Mouse (Mus musculus) neural tube, embryonic 15.5 days (tissue): ENCODE results near the gene Ptrh1. TPM values are rescaled to one million over a fixed set of nuclear protein-coding genes. Genes with fewer than 3 reads are reported as not detected.

Experiments used
- ATAC-seq: fragments of 200-750 bp; cut with Nextera tagmentation; 2 replicates; pipeline ENCODE4 v1.8.0; 2017; ENCODE audit warnings: mild to moderate bottlenecking, moderate TSS enrichment, moderate library complexity; ENCODE audit not compliant: low FRiP score
- H3K27ac ChIP-seq: fragments of 300-500 bp; sonication (generic); replicated peaks from 2 replicates; pipeline ENCODE4 v1.5.1; 2015; ENCODE audit warnings: mild to moderate bottlenecking, inconsistent platforms
- H3K27me3 ChIP-seq: fragments of 300-500 bp; sonication (generic); replicated peaks from 2 replicates; pipeline ENCODE4 v1.6.1; 2015; ENCODE audit warnings: inconsistent platforms
- H3K36me3 ChIP-seq: fragments of 300-500 bp; sonication (generic); 2 replicates; pipeline ENCODE4 v1.6.1; 2015; ENCODE audit warnings: inconsistent platforms
- H3K4me1 ChIP-seq: fragments of 300-500 bp; sonication (generic); 2 replicates; pipeline ENCODE4 v1.6.1; 2015; ENCODE audit warnings: inconsistent platforms
- H3K4me2 ChIP-seq: fragments of 300-500 bp; sonication (generic); 2 replicates; pipeline ENCODE4 v1.6.1; 2015; ENCODE audit warnings: inconsistent platforms, mild to moderate bottlenecking, moderate library complexity
- H3K4me3 ChIP-seq: fragments of 300-500 bp; sonication (generic); replicated peaks from 2 replicates; pipeline ENCODE4 v1.5.1; 2015; ENCODE audit warnings: mild to moderate bottlenecking, inconsistent platforms
- H3K9ac ChIP-seq: fragments of 300-500 bp; sonication (generic); replicated peaks from 2 replicates; pipeline ENCODE4 v1.6.1; 2015; ENCODE audit warnings: mild to moderate bottlenecking, inconsistent platforms
- H3K9me3 ChIP-seq: fragments of 300-500 bp; sonication (generic); replicated peaks from 2 replicates; pipeline ENCODE4 v1.6.1; 2016; ENCODE audit warnings: inconsistent platforms
- WGBS: fragments of 180-500 bp; shearing (Covaris S2); methylation state at CpG from one replicate; pipeline ENCODE4 v1.1.7; 2015; ENCODE audit warnings: mixed read lengths; 5-methylcytosine and 5-hydroxymethylcytosine counted together
- polyA plus RNA-seq: library from polyadenylated mRNA; unstranded; fragments of >200 nt; fragmentation: Nextera tagmentation; extraction: Ambion mirVana; gene quantifications from 2 replicates; pipeline ENCODE4 v1.2.1, GENCODE M21; 2015

Ptrh1 gene
- 6.1 and 7.5 TPM in 2 replicates for polyA plus RNA-seq

DNA sequence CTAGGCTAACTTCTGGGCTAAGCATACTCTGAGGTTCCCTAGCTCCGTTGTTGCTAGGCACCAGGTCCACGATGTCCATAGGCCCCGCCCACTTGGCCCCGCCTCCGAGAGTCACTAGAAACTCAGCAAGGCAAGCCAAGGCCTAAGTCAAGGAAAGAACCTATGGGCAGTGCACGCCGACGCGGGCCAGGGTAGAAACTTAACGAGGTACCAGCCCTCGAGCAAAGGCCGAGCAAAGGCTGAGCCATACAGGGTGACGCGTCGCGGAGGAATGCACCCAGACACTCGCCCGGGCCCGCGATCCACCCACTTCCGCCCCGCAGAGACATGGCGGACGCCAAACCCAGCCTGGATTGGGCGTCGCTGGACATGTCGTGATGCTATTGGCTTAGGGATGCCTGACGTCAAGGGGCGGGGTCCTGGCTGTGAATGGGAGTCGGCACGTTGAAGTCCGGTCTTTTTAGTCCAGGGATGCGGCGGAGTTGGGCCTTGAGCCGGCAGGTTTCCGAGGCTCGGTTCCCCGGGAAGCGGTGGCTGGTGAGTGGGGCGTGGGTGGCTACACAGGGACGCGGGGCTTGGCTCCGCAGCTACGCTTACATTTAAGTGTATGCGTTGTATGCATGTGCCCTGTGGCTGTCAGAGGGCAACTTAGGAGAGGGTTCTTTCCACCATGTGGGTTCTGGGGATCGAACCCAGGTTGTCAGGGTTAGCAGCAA, at the start of gene Ptrh1, which contains the start of gene Ttc16:
TSS of gene Ptrh1 (plus strand) at position 428 of the 716 bp plus-strand sequence.
TSS of gene Ttc16 (minus strand) at position 275 of the 716 bp plus-strand sequence.
- peak within 1 kb of the TSS; percentile 52 for H3K9ac ChIP-seq
- peak within 1 kb of the TSS; percentile 71 for H3K4me3 ChIP-seq
- H3K27ac ChIP-seq, result peak within 1 kb of the TSS; percentile 83
- H3K9me3 ChIP-seq, result no peaks in the 10 kb centered on the region
- H3K4me1 ChIP-seq, result peaks cover 18% of the 10 kb centered on the region
- no peaks in the 10 kb centered on the region for H3K36me3 ChIP-seq
- under 1% methylated on average over 46 of the region's 46 CpGs for WGBS
- H3K27me3 ChIP-seq, result 0 out of 2 replicates have a peak, but pooled peaks cover 4% of the 10 kb centered on the region
- H3K4me2 ChIP-seq, result peak within 1 kb of the TSS; percentile 68
- ATAC-seq, result peak; percentile 98

- peak overlapping the region; percentile 52 for H3K4me2 ChIP-seq
- no peaks in the 10 kb centered on the region for H3K27me3 ChIP-seq
- WGBS, result 1% methylated on average over 16 of the region's 16 CpGs
- no peaks in the 10 kb centered on the region for H3K36me3 ChIP-seq
- peak overlapping the region; percentile 9; the same call in 1 of the 2 replicates for H3K9ac ChIP-seq
- peak overlapping the region; percentile 42 for H3K27ac ChIP-seq
- H3K4me3 ChIP-seq, result peak overlapping the region; percentile 33
- peak; percentile 95 for ATAC-seq
- H3K9me3 ChIP-seq, result no peaks in the 10 kb centered on the region
- H3K4me1 ChIP-seq, result peaks cover 7% of the 10 kb centered on the region; the same call in 1 of the 2 replicates
Measured at GRCm38 (mm10) chr2:32727435-32727834, 48.2 kb upstream of the Ptrh1 start.

- Histone ChIP-seq H3K36me3 (no peaks in the 10 kb centered on the region), H3K4me2 (peak overlapping the region; percentile 52), H3K4me1 (peaks cover 7% of the 10 kb centered on the region; the same call in 1 of the 2 replicates), H3K27me3 (no peaks in the 10 kb centered on the region), H3K9ac (no peak overlapping the region), H3K4me3 (peak overlapping the region; percentile 33), H3K9me3 (no peaks in the 10 kb centered on the region), H3K27ac (peak overlapping the region; percentile 42)
- 59% methylated on average over 7 of the region's 7 CpGs for WGBS
- ATAC-seq, result no peak
Measured at GRCm38 (mm10) chr2:32728463-32728862, 47.1 kb upstream of the Ptrh1 start.

GRCm38 (mm10) chr2:32729547-32729946, 46.0 kb upstream of the Ptrh1 start:
- no peak for ATAC-seq
- Histone ChIP-seq H3K4me3 (no peak overlapping the region), H3K27me3 (no peaks in the 10 kb centered on the region), H3K27ac (no peak overlapping the region), H3K4me1 (peaks cover 7% of the 10 kb centered on the region; the same call in 1 of the 2 replicates), H3K4me2 (peak overlapping the region; percentile 27; the same call in 1 of the 2 replicates), H3K9me3 (no peaks in the 10 kb centered on the region), H3K9ac (no peak overlapping the region), H3K36me3 (no peaks in the 10 kb centered on the region)
- WGBS, result 65% methylated on average over 4 of the region's 4 CpGs

- Histone ChIP-seq H3K4me1 (peaks cover 7% of the 10 kb centered on the region; the same call in 1 of the 2 replicates), H3K9me3 (no peaks in the 10 kb centered on the region), H3K36me3 (no peaks in the 10 kb centered on the region), H3K27me3 (no peaks in the 10 kb centered on the region), H3K4me2 (peak overlapping the region; percentile 19; the same call in 1 of the 2 replicates), H3K4me3 (no peak overlapping the region), H3K27ac (0 out of 2 replicates have a peak overlapping the region, but pooled peaks have one; percentile 39), H3K9ac (no peak overlapping the region)
- 57% methylated on average over 11 of the region's 11 CpGs for WGBS
- no peak for ATAC-seq
Measured at GRCm38 (mm10) chr2:32730854-32731253, 44.7 kb upstream of the Ptrh1 start.

DNA sequence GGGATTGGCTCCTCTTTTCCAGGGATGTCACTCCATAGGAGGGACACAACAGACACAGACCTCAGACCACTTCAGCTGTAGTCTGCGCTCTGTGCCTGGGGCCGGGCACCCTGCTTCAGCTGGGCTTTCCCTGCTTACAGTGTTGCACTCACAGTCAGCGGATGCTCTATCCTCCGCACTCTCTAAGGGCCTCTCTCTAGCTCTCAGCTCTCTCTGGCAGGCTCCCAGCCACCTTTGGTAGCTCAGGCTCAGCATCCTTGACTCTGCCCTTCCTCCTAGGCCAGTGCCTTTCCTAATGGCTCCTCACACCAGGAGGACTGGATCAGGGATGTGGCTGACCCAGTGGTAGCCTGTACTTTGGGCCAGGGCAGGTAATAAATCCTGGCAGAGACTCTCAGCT, 43.7 kb upstream of the Ptrh1 start:
- Histone ChIP-seq H3K4me2 (no peak overlapping the region), H3K9me3 (no peaks in the 10 kb centered on the region), H3K9ac (no peak overlapping the region), H3K36me3 (no peaks in the 10 kb centered on the region), H3K4me1 (peaks cover 6% of the 10 kb centered on the region; the same call in 1 of the 2 replicates), H3K27ac (0 out of 2 replicates have a peak overlapping the region, but pooled peaks have one; percentile 4), H3K27me3 (no peaks in the 10 kb centered on the region), H3K4me3 (no peak overlapping the region)
- WGBS, result 68% methylated on average over 4 of the region's 4 CpGs
- ATAC-seq, result no peak

- Histone ChIP-seq H3K9ac (no peak overlapping the region), H3K4me2 (no peak overlapping the region), H3K27me3 (no peaks in the 10 kb centered on the region), H3K36me3 (no peaks in the 10 kb centered on the region), H3K4me3 (no peak overlapping the region), H3K4me1 (0 out of 2 replicates have a peak, but pooled peaks cover 3% of the 10 kb centered on the region), H3K27ac (no peak overlapping the region), H3K9me3 (no peaks in the 10 kb centered on the region)
- no peak for ATAC-seq
- WGBS, result 78% methylated on average over 6 of the region's 6 CpGs
Measured at GRCm38 (mm10) chr2:32732695-32733094, 42.9 kb upstream of the Ptrh1 start.

- Histone ChIP-seq H3K4me3 (no peak overlapping the region), H3K27me3 (no peaks in the 10 kb centered on the region), H3K9me3 (no peaks in the 10 kb centered on the region), H3K9ac (no peak overlapping the region), H3K27ac (0 out of 2 replicates have a peak overlapping the region, but pooled peaks have one; percentile 3), H3K36me3 (no peaks in the 10 kb centered on the region), H3K4me2 (no peak overlapping the region), H3K4me1 (peaks cover 6% of the 10 kb centered on the region; the same call in 1 of the 2 replicates)
- WGBS, result 51% methylated on average over 4 of the region's 4 CpGs
- ATAC-seq, result no peak
Measured at GRCm38 (mm10) chr2:32734480-32734879, 41.1 kb upstream of the Ptrh1 start.

DNA sequence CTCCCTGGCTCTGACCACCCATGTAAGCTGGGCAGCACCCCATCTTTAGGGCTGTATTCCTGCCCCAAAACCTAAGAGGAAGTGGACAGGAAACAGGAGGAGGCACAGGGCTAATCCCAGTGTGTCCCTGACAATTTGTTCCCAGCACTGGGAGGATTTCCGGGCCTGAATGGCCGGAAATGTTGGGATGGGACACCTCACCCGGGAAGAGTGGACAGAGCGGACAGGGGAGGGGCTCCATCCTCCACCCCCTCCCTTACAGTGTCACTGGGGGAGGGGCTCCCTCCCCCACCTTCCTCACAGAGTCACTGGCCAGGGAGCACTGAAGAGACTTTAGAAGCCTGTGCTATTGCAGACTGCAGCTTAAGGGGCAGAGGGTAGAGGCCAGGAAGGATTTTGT, 40.7 kb upstream of the Ptrh1 start:
- no peak overlapping the region for H3K9ac ChIP-seq
- no peaks in the 10 kb centered on the region for H3K27me3 ChIP-seq
- H3K9me3 ChIP-seq, result no peaks in the 10 kb centered on the region
- WGBS, result 60% methylated on average over 4 of the region's 4 CpGs
- no peaks in the 10 kb centered on the region for H3K36me3 ChIP-seq
- peaks cover 11% of the 10 kb centered on the region; the same call in 1 of the 2 replicates for H3K4me1 ChIP-seq
- H3K4me2 ChIP-seq, result no peak overlapping the region
- H3K27ac ChIP-seq, result no peak overlapping the region
- ATAC-seq, result no peak
- H3K4me3 ChIP-seq, result no peak overlapping the region

DNA sequence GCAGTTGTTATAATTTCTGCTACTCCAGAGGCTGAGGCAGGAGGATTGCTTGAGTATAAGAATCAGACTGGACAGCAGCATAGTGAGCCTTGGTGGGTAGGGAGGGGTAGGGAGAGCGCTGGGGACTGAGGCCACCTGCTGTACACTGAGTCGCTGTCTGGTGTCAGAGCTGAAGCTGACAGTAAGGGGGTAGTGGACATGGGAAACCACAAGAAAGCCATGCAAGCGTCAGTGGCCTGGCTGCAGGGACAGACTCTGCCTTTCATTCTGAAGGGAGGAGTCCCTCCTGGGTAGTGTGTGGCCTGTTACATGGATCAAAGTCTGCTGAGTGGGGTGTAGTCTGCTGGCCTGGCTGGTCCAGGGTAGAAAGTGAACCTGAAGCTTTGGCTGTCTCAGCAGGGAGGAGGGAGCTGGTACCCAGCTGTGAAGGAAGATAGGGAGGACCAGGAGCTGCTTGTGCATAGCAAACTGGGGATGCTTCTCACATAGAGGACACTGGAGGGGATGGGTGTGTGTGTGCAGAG, 39.2 kb upstream of the Ptrh1 start:
- no peak for ATAC-seq
- no peaks in the 10 kb centered on the region for H3K36me3 ChIP-seq
- H3K4me3 ChIP-seq, result no peak overlapping the region
- peaks cover 20% of the 10 kb centered on the region for H3K4me1 ChIP-seq
- no peaks in the 10 kb centered on the region for H3K27me3 ChIP-seq
- WGBS, result 37% methylated on average over 3 of the region's 3 CpGs
- no peak overlapping the region for H3K27ac ChIP-seq
- no peak overlapping the region for H3K9ac ChIP-seq
- H3K9me3 ChIP-seq, result no peaks in the 10 kb centered on the region
- no peak overlapping the region for H3K4me2 ChIP-seq

DNA sequence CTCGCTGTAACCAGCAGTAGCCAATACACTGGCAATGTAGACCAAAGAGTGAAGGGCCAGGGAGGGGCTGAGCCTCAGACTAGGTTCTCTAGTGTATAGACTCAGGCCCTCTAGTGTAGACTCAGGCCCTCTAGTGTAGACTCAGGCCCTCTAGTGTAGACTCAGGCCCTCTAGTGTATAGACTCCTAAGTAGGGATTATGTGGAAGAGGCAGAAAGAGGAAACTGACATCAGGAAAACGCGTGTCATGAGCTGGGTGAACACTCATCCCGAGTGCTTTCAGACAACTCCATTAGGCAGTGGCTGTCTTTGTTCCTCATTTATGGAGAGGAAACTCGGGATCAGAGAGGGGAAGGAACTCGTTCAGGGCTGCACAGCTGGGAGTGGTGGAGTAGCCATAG, 38.6 kb upstream of the Ptrh1 start:
- no peak overlapping the region for H3K9ac ChIP-seq

DNA sequence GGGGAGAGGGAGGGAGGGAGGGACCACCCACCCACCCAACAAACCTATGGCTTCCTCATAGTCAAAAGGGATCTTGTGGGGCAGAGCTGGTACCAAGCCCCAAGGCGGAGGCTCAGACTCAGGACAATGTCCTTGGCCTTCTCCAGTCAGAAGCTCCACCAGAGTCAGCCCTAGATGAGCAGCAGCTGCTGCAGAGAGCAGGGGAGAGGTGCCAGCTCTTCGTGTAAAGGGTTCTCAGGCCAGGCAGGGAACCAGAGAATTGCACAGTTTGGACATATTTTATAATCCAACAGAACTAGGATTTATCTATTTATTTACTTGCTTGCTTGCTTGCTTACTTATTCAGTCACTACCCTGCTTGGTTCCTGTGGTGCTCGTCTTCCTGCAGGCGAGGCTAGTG, 36.3 kb upstream of the Ptrh1 start:
- no peaks in the 10 kb centered on the region for H3K27me3 ChIP-seq
- H3K4me1 ChIP-seq, result peaks cover 48% of the 10 kb centered on the region
- H3K27ac ChIP-seq, result no peak overlapping the region
- no peak overlapping the region for H3K4me3 ChIP-seq
- no peak overlapping the region for H3K4me2 ChIP-seq
- ATAC-seq, result no peak
- H3K9ac ChIP-seq, result 0 out of 2 replicates have a peak overlapping the region, but pooled peaks have one; percentile 3
- WGBS, result 78% methylated on average over 4 of the region's 4 CpGs
- no peaks in the 10 kb centered on the region for H3K36me3 ChIP-seq
- H3K9me3 ChIP-seq, result no peaks in the 10 kb centered on the region

More for the DNA sequence above, 38.6 kb upstream of the Ptrh1 start:
- no peak overlapping the region for H3K27ac ChIP-seq
- H3K27me3 ChIP-seq, result no peaks in the 10 kb centered on the region
- no peaks in the 10 kb centered on the region for H3K9me3 ChIP-seq
- WGBS, result 64% methylated on average over 6 of the region's 6 CpGs
- H3K4me1 ChIP-seq, result peaks cover 26% of the 10 kb centered on the region
- no peaks in the 10 kb centered on the region for H3K36me3 ChIP-seq
- H3K4me3 ChIP-seq, result no peak overlapping the region
- no peak overlapping the region for H3K4me2 ChIP-seq
- ATAC-seq, result no peak
